Mouse (Mus musculus) bone marrow, adult 2 months (tissue): ENCODE data around the gene Tmcc3. TPM values are rescaled to one million over a fixed set of nuclear protein-coding genes. Genes with fewer than 3 reads are reported as not detected.
A peak's percentile ranks its signal among the peaks of the same experiment; 100 is the strongest.

Experiments
- H3K27ac ChIP-seq: fragments of 200-500 bp; 2 replicates; pipeline ENCODE4 v1.5.1; 2012; ENCODE audit warnings: low read depth, mild to moderate bottlenecking, control low read depth, inconsistent platforms, low read length; ENCODE audit not compliant: control insufficient read depth, poor library complexity, insufficient read depth
- H3K4me1 ChIP-seq: fragments of 200-500 bp; 2 replicates; pipeline ENCODE4 v1.6.1; 2011; ENCODE audit warnings: low read length; ENCODE audit not compliant: control insufficient read depth, insufficient read depth
- H3K4me3 ChIP-seq: fragments of 200-500 bp; replicated peaks from 2 replicates; pipeline ENCODE3; 2011; ENCODE audit warnings: mild to moderate bottlenecking, low read depth, low read length, control low read depth; ENCODE audit not compliant: control insufficient read depth
- CTCF ChIP-seq: fragments of 200-500 bp; IDR thresholded peaks from 2 replicates; pipeline ENCODE4 v1.5.1; 2011; ENCODE audit warnings: low read length, control low read depth; ENCODE audit not compliant: control insufficient read depth, insufficient read depth
- POLR2A ChIP-seq: fragments of 200-500 bp; IDR thresholded peaks from 2 replicates; pipeline ENCODE4 v1.6.1; 2011; ENCODE audit warnings: low read depth, mild to moderate bottlenecking, control low read depth, low read length, borderline replicate concordance; ENCODE audit not compliant: control insufficient read depth
- WGBS: fragments of 180-500 bp; shearing (Covaris S2); methylation state at CpG from one replicate; pipeline ENCODE4 v1.1.7; 2018; 5-methylcytosine and 5-hydroxymethylcytosine counted together
- polyA plus RNA-seq: library from polyadenylated mRNA; stranded (reverse); fragments of >200 nt; gene quantifications from 2 replicates; pipeline ENCODE4 v1.2.4, GENCODE M21; 2011; ENCODE audit warnings: low replicate concordance; ENCODE audit not compliant: missing spikeins, insufficient read depth, insufficient read length

Tmcc3 gene
- polyA plus RNA-seq, 1 experiment = 5.9 TPM

- WGBS = 83% methylated on average over 11 of the region's 11 CpGs
- Histone ChIP-seq H3K4me3 (no peak overlapping the region), H3K4me1 (peaks cover 2% of the 10 kb centered on the region; the same call in 1 of the 2 replicates), H3K27ac (no peak overlapping the region)
- TF ChIP-seq CTCF (no peak), POLR2A (no peak)
Measured at GRCm38 (mm10) chr10:94350896-94351661, 39.3 kb downstream of the Tmcc3 start.

GRCm38 (mm10) chr10:94352172-94352876 lies 40.6 kb downstream of the Tmcc3 start:
- no peak overlapping the region for H3K4me3 ChIP-seq
- WGBS = 75% methylated on average over 7 of the region's 7 CpGs
- H3K27ac ChIP-seq = no peak overlapping the region
- no peak for TF ChIP-seq POLR2A
- peaks cover 4% of the 10 kb centered on the region; the same call in 1 of the 2 replicates for H3K4me1 ChIP-seq

GRCm38 (mm10) chr10:94352877-94353853 lies 41.4 kb downstream of the Tmcc3 start:
- no peak overlapping the region for H3K27ac ChIP-seq
- 78% methylated on average over 9 of the region's 9 CpGs for WGBS
- TF ChIP-seq POLR2A = no peak
- H3K4me3 ChIP-seq = no peak overlapping the region
- H3K4me1 ChIP-seq = peaks cover 4% of the 10 kb centered on the region; the same call in 1 of the 2 replicates

- peaks cover 4% of the 10 kb centered on the region; the same call in 1 of the 2 replicates for H3K4me1 ChIP-seq
- no peak overlapping the region for H3K4me3 ChIP-seq
- TF ChIP-seq POLR2A = no peak
- TF ChIP-seq CTCF = no peak
- no peak overlapping the region for H3K27ac ChIP-seq
- 18% methylated on average over 4 of the region's 4 CpGs for WGBS
Measured at GRCm38 (mm10) chr10:94354005-94354404, 42.3 kb downstream of the Tmcc3 start.

GRCm38 (mm10) chr10:94354427-94354826 lies 42.7 kb downstream of the Tmcc3 start:
- 22% methylated on average over 3 of the region's 3 CpGs for WGBS
- no peak overlapping the region for H3K27ac ChIP-seq
- peaks cover 4% of the 10 kb centered on the region; the same call in 1 of the 2 replicates for H3K4me1 ChIP-seq
- H3K4me3 ChIP-seq = no peak overlapping the region
- no peak for TF ChIP-seq POLR2A
- TF ChIP-seq CTCF = no peak

- peaks cover 4% of the 10 kb centered on the region; the same call in 1 of the 2 replicates for H3K4me1 ChIP-seq
- WGBS = 4% methylated on average over 13 of the region's 13 CpGs
- TF ChIP-seq POLR2A (no peak), CTCF (no peak)
- no peak overlapping the region; the same call in 1 of the 2 replicates for H3K27ac ChIP-seq
- peak overlapping the region; percentile 42 for H3K4me3 ChIP-seq
Measured at GRCm38 (mm10) chr10:94356504-94357169, 44.9 kb downstream of the Tmcc3 start.

GRCm38 (mm10) chr10:94360664-94361063 lies 48.9 kb downstream of the Tmcc3 start:
- WGBS = 57% methylated on average over 1 of the region's 1 CpGs
- peaks cover 1% of the 10 kb centered on the region; the same call in 1 of the 2 replicates for H3K4me1 ChIP-seq
- no peak overlapping the region for H3K4me3 ChIP-seq
- TF ChIP-seq CTCF (no peak), POLR2A (no peak)
- H3K27ac ChIP-seq = no peak overlapping the region
